Mouse (Mus musculus): ENCODE measurements around the gene Evx2. TPM values are rescaled to one million over a fixed set of nuclear protein-coding genes. Genes with fewer than 3 reads are reported as not detected.
A peak's percentile ranks its signal among the peaks of the same experiment; 100 is the strongest.

Evx2 gene
- total and polyA plus RNA-seq, 2 experiments from 2014 or later = not detected

DNA sequence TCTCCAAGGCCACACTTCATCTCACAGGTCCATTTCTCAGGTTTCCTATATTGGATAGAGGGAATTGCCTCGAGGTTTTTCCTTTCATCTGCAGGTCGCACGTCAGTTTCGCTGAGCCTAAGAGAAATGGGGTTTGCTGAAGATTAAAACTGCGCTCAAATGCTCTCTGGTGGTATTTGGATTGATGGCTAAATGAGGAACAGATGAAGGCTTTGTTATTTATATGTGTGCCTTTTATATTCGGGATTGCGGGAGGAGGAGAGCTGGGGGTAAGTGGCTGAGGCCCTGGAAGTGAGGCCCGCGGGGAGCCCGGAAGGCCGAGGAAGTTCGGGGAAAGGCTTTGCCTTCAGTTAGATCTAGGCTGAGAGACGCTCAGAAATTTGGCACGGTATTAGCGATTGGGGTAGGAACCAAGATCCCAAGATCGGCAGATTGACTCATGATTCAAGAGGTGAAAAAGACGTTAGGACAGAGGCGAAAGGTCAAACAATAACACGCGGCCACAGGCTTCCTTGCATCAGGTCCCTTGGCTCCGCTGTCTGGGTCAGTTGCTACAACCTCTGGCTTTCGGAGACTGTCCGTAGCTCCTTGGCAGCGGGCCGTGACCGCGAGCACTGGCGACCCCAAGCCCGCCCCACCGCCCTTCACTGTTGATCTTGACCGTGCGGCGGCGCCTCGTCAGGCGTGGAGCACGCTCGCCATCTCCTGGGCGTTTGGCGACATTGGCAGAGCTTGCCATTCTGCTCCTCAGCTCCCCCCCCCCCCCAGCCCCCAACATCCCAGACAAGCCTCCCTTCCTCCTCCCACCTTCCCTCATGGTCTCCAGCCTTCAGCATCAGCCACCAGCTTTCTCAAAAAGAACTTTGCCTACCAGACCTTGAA is 13.4 kb upstream of the Evx2 start:
- peaks cover 100% of the 10 kb centered on the region for H3K27me3 ChIP-seq (ENCODE audit: control insufficient read depth, insufficient read depth, low read length)
- ATAC-seq (ENCODE audit: insufficient read depth, low read depth) = peak; percentile 67
- 7% methylated on average over 40 of the region's 40 CpGs for WGBS
- no peaks in the 10 kb centered on the region for H3K36me3 ChIP-seq (replicated peaks; ENCODE audit: control insufficient read depth, insufficient read depth, low read length)
- H3K9me3 ChIP-seq (replicated peaks; ENCODE audit: control insufficient read depth, low read length) = no peaks in the 10 kb centered on the region
- peak overlapping the region; percentile 61 for H3K4me2 ChIP-seq (ENCODE audit: low read depth, low read length)
- H3K9ac ChIP-seq (replicated peaks; ENCODE audit: low read depth, low read length) = no peak overlapping the region
- H3K27ac ChIP-seq (ENCODE audit: low read depth) = no peak overlapping the region
- H3K4me1 ChIP-seq (ENCODE audit: control insufficient read depth, insufficient read depth) = peaks cover 8% of the 10 kb centered on the region; the same call in 1 of the 2 replicates
- TF ChIP-seq EP300 (IDR thresholded peaks at IDR 0.05; ENCODE audit: low read depth) (no peak), CTCF (IDR thresholded peaks at IDR 0.05; ENCODE audit: low read depth) (peak; percentile 73)
- H3K4me3 ChIP-seq (ENCODE audit: low read depth, low read length) = peak overlapping the region; percentile 41
- DNase-seq (ENCODE audit: low spot score) = no peak

DNA sequence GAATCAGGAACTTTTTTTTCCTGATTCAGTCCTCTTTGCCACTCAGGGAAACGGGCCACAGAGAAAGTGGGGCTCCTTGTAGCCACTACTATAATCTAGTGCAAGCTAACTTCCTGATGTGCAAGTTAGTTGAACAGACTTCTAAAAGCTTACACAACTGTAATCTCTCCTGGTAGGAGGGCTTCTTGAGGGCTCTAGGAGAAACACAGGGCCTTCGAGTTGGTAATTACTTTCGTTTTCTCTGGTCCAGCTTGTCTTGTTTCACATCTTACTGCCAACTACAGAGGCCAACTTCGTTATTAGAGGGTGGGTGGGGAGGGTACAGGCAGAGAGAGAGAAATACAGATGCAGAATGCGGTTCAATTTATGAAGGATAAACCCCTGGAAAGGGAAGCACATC is 12.5 kb upstream of the Evx2 start:
- no peaks in the 10 kb centered on the region for H3K9me3 ChIP-seq (replicated peaks; ENCODE audit: control insufficient read depth, low read length)
- H3K27ac ChIP-seq (ENCODE audit: low read depth) = no peak overlapping the region
- ATAC-seq (ENCODE audit: insufficient read depth, low read depth) (no peak), DNase-seq (ENCODE audit: low spot score) (no peak)
- peaks cover 8% of the 10 kb centered on the region; the same call in 1 of the 2 replicates for H3K4me1 ChIP-seq (ENCODE audit: control insufficient read depth, insufficient read depth)
- peak overlapping the region; percentile 3; the same call in 1 of the 2 replicates for H3K4me2 ChIP-seq (ENCODE audit: low read depth, low read length)
- no peak for TF ChIP-seq CTCF (IDR thresholded peaks at IDR 0.05; ENCODE audit: low read depth)
- no peak for TF ChIP-seq EP300 (IDR thresholded peaks at IDR 0.05; ENCODE audit: low read depth)
- H3K36me3 ChIP-seq (replicated peaks; ENCODE audit: control insufficient read depth, insufficient read depth, low read length) = no peaks in the 10 kb centered on the region
- peaks cover 100% of the 10 kb centered on the region for H3K27me3 ChIP-seq (ENCODE audit: control insufficient read depth, insufficient read depth, low read length)
- peak overlapping the region; percentile 41; the same call in 1 of the 2 replicates for H3K4me3 ChIP-seq (ENCODE audit: low read depth, low read length)
- 19% methylated on average over 5 of the region's 5 CpGs for WGBS
- H3K9ac ChIP-seq (replicated peaks; ENCODE audit: low read depth, low read length) = no peak overlapping the region

DNA sequence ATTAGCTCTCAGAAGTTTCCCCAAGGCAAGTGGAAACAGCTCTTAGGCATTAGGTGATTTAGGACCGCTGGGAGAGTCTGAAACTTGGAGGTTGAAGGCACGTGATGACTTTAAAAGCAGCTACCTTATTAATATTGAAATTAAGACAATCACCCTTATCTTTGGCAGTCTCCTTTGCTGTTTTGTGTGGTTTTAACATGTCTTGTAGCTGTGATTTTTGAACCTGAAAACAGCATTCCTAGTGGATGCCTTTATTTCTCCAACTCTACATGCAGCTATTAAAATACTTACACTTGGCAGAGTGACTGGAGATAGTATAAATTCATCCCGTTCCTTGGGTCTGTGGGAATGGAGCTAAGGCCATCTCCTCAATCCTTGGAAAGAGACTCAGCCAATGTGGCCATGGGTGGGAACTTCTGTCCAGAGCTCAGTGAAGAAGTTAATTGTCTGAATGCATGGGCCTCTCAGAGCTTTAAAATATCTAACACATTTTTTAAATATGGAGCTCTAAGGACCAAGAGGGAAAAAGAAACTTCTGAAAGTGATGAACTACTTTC is 11.4 kb upstream of the Evx2 start:
- DNase-seq (ENCODE audit: low spot score) = no peak
- no peak for ATAC-seq (ENCODE audit: insufficient read depth, low read depth)
- no peak overlapping the region for H3K4me3 ChIP-seq (ENCODE audit: low read depth, low read length)
- H3K4me1 ChIP-seq (ENCODE audit: control insufficient read depth, insufficient read depth) = peaks cover 8% of the 10 kb centered on the region; the same call in 1 of the 2 replicates
- H3K36me3 ChIP-seq (replicated peaks; ENCODE audit: control insufficient read depth, insufficient read depth, low read length) = no peaks in the 10 kb centered on the region
- TF ChIP-seq CTCF (IDR thresholded peaks at IDR 0.05; ENCODE audit: low read depth) (no peak), EP300 (IDR thresholded peaks at IDR 0.05; ENCODE audit: low read depth) (no peak)
- no peak overlapping the region for H3K9ac ChIP-seq (replicated peaks; ENCODE audit: low read depth, low read length)
- H3K27ac ChIP-seq (ENCODE audit: low read depth) = no peak overlapping the region
- 10% methylated on average over 3 of the region's 3 CpGs for WGBS
- no peaks in the 10 kb centered on the region for H3K9me3 ChIP-seq (replicated peaks; ENCODE audit: control insufficient read depth, low read length)
- no peak overlapping the region for H3K4me2 ChIP-seq (ENCODE audit: low read depth, low read length)
- H3K27me3 ChIP-seq (ENCODE audit: control insufficient read depth, insufficient read depth, low read length) = peaks cover 99% of the 10 kb centered on the region

DNA sequence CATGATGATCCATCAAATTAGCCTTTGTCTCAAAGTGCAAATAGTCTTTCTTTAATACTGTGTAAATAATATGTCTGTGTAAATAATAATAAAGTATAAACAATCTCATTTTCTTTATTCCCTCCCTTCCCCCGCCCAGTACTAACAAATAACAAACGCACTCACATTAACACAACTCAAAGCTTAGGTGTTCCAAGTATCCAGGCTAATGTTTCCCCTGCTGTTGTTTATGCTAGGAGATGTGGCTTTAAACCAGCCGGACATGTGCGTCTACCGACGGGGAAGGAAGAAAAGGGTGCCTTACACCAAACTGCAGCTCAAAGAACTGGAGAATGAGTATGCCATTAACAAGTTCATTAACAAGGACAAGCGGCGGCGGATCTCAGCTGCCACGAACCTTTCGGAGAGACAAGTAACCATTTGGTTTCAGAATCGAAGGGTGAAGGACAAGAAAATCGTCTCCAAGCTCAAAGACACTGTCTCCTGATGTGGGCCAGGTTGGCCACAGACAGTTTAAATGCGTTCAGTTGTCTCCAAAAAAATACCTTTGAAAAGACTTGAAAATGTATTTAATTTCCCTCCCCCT is 10.4 kb upstream of the Evx2 start:
- WGBS = 3% methylated on average over 14 of the region's 14 CpGs
- Histone ChIP-seq H3K4me2 (ENCODE audit: low read depth, low read length) (no peak overlapping the region), H3K27me3 (ENCODE audit: control insufficient read depth, insufficient read depth, low read length) (peaks cover 99% of the 10 kb centered on the region), H3K4me1 (ENCODE audit: control insufficient read depth, insufficient read depth) (peaks cover 8% of the 10 kb centered on the region; the same call in 1 of the 2 replicates), H3K9me3 (replicated peaks; ENCODE audit: control insufficient read depth, low read length) (no peaks in the 10 kb centered on the region), H3K4me3 (ENCODE audit: low read depth, low read length) (no peak overlapping the region), H3K36me3 (replicated peaks; ENCODE audit: control insufficient read depth, insufficient read depth, low read length) (no peaks in the 10 kb centered on the region), H3K9ac (replicated peaks; ENCODE audit: low read depth, low read length) (no peak overlapping the region), H3K27ac (ENCODE audit: low read depth) (no peak overlapping the region)
- ATAC-seq (ENCODE audit: insufficient read depth, low read depth) (no peak), DNase-seq (ENCODE audit: low spot score) (no peak)
- TF ChIP-seq EP300 (IDR thresholded peaks at IDR 0.05; ENCODE audit: low read depth) (no peak), CTCF (IDR thresholded peaks at IDR 0.05; ENCODE audit: low read depth) (no peak)

DNA sequence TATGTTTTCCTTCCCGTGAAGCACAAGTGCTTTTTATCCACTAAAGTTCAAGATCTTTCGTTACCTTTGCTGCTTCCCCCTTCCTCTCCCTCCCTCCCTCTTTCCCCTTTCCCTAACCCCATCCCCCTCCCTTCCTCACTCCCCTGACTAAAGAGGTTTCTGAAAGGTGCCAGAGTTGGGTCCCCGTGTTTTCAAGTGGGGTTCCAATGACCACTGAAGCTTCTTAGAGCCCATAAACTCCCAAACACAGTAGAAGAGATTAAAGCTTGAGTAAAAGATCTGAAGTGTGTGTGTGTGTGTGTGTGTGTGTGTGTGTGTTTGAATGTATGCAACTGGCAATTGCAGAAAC is 9.8 kb upstream of the Evx2 start:
- H3K4me1 ChIP-seq (ENCODE audit: control insufficient read depth, insufficient read depth) = peaks cover 8% of the 10 kb centered on the region; the same call in 1 of the 2 replicates
- ATAC-seq (ENCODE audit: insufficient read depth, low read depth) = no peak
- DNase-seq (ENCODE audit: low spot score) = no peak
- WGBS = 1% methylated on average over 3 of the region's 3 CpGs
- no peak for TF ChIP-seq EP300 (IDR thresholded peaks at IDR 0.05; ENCODE audit: low read depth)
- no peak for TF ChIP-seq CTCF (IDR thresholded peaks at IDR 0.05; ENCODE audit: low read depth)
- no peak overlapping the region for H3K4me3 ChIP-seq (ENCODE audit: low read depth, low read length)
- peaks cover 99% of the 10 kb centered on the region for H3K27me3 ChIP-seq (ENCODE audit: control insufficient read depth, insufficient read depth, low read length)
- H3K9me3 ChIP-seq (replicated peaks; ENCODE audit: control insufficient read depth, low read length) = no peaks in the 10 kb centered on the region
- no peak overlapping the region for H3K4me2 ChIP-seq (ENCODE audit: low read depth, low read length)
- H3K27ac ChIP-seq (ENCODE audit: low read depth) = no peak overlapping the region
- no peak overlapping the region for H3K9ac ChIP-seq (replicated peaks; ENCODE audit: low read depth, low read length)
- H3K36me3 ChIP-seq (replicated peaks; ENCODE audit: control insufficient read depth, insufficient read depth, low read length) = no peaks in the 10 kb centered on the region
